Mouse (Mus musculus) embryonic facial prominence, embryonic 11.5 days (tissue): ENCODE measurements at regions not wholly inside any gene's neighbourhood (a gene's known extent, or its start where the extent isn't known, plus 50 kb on each side); places are given as distances from the start of the nearest gene placed in this dataset.
A peak's percentile ranks its signal among the peaks of the same experiment; 100 is the strongest.

Experiments
- ATAC-seq: fragments of 200-750 bp; cut with Nextera tagmentation; replicated peaks from 2 replicates; pipeline ENCODE4 v1.8.0; 2017; ENCODE audit warnings: low read depth; ENCODE audit not compliant: insufficient number of reproducible peaks, low FRiP score, low TSS enrichment
- DNase-seq: peaks from one replicate; pipeline ENCODE4 v3.0.0-alpha.2; 2015; ENCODE audit warnings: low spot score
- H3K27ac ChIP-seq: fragments of 300-500 bp; sonication (generic); replicated peaks from 2 replicates; pipeline ENCODE4 v1.5.1; 2014; ENCODE audit warnings: mild to moderate bottlenecking, low read depth, low read length, control low read depth
- H3K27me3 ChIP-seq: fragments of 300-500 bp; sonication (generic); 2 replicates; pipeline ENCODE4 v1.6.1; 2014; ENCODE audit warnings: mild to moderate bottlenecking, low read length, moderate library complexity, mixed read lengths; ENCODE audit not compliant: control insufficient read depth, insufficient read depth
- H3K36me3 ChIP-seq: fragments of 300-500 bp; sonication (generic); replicated peaks from 2 replicates; pipeline ENCODE4 v1.6.1; 2014; ENCODE audit warnings: low read depth, mild to moderate bottlenecking, low read length, moderate library complexity, mixed read lengths; ENCODE audit not compliant: control insufficient read depth, insufficient read depth
- H3K4me1 ChIP-seq: fragments of 300-500 bp; sonication (generic); 2 replicates; pipeline ENCODE4 v1.6.1; 2014; ENCODE audit warnings: low read length, mixed read lengths; ENCODE audit not compliant: control insufficient read depth, insufficient read depth
- H3K4me2 ChIP-seq: fragments of 300-500 bp; sonication (generic); 2 replicates; pipeline ENCODE4 v1.6.1; 2014; ENCODE audit warnings: low read depth, mild to moderate bottlenecking, control low read depth, low read length, moderate library complexity
- H3K4me3 ChIP-seq: fragments of 300-500 bp; sonication (generic); 2 replicates; pipeline ENCODE4 v1.5.1; 2014; ENCODE audit warnings: low read depth, low read length, control low read depth
- H3K9ac ChIP-seq: fragments of 300-500 bp; sonication (generic); replicated peaks from 2 replicates; pipeline ENCODE4 v1.6.1; 2014; ENCODE audit warnings: mild to moderate bottlenecking, control low read depth, low read length
- H3K9me3 ChIP-seq: fragments of 300-500 bp; sonication (generic); replicated peaks from 2 replicates; pipeline ENCODE4 v1.6.1; 2016; ENCODE audit warnings: mild to moderate bottlenecking, low read length, inconsistent platforms, mixed read lengths; ENCODE audit not compliant: control insufficient read depth
- WGBS: fragments of 180-500 bp; shearing (Covaris S2); extraction: QIAGEN DNeasy Blood & Tissue Kit; methylation state at CpG from one replicate; pipeline ENCODE4 v1.1.7; 2014; 5-methylcytosine and 5-hydroxymethylcytosine counted together

DNA sequence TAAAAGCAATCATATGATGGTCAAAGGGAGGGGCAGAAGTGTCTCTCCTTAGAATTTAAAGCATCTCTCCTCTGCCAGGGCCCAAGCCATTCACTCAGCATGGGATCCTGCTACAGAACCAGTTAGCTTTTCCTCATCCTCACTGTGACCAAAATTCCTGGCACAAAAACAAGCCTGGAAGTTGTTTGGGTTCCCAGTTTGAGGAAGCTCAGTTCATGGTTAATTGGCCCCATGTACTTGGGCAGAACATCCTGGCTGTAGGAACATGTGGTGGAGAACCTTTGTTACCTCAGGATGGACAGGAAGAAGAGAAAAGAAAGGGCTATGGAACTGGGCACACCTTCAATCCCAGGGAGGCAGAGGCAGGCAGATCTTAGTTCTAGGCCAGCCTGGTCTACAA lies 52.4 kb upstream of the Mfge8 start:
- no peak overlapping the region for H3K9ac ChIP-seq
- H3K36me3 ChIP-seq = no peaks in the 10 kb centered on the region
- no peak overlapping the region for H3K27ac ChIP-seq
- no peaks in the 10 kb centered on the region for H3K4me1 ChIP-seq
- H3K4me3 ChIP-seq = no peak overlapping the region
- ATAC-seq (no peak), DNase-seq (no peak)
- no peaks in the 10 kb centered on the region for H3K27me3 ChIP-seq
- H3K4me2 ChIP-seq = no peak overlapping the region
- no peaks in the 10 kb centered on the region for H3K9me3 ChIP-seq

DNA sequence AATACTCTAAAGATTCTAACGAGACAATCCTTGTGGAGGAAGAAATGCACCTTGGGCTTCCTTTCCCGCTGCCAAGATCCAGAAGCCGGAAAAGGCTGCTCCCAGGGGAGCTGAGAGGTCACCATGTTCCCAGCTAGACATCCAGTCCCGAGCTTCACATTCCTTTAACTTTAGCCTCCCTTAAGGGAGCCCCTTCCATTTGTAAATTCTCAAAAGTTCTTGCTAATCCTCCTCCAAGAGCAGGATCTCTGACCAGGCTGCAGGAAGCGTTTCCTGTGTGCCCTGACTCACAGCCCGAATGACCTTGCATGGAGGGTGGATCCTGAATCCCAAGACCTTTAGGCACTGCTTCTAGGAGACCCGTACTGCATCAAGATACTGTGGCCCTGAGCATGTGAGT lies 53.5 kb upstream of the Mfge8 start:
- H3K4me2 ChIP-seq = no peak overlapping the region
- H3K27ac ChIP-seq = no peak overlapping the region
- H3K4me1 ChIP-seq = no peaks in the 10 kb centered on the region
- DNase-seq (no peak), ATAC-seq (no peak)
- no peaks in the 10 kb centered on the region for H3K9me3 ChIP-seq
- no peaks in the 10 kb centered on the region for H3K27me3 ChIP-seq
- 47% methylated on average over 7 of the region's 7 CpGs for whole genome bisulfite sequencing
- no peak overlapping the region for H3K9ac ChIP-seq
- no peak overlapping the region for H3K4me3 ChIP-seq
- H3K36me3 ChIP-seq = no peaks in the 10 kb centered on the region

DNA sequence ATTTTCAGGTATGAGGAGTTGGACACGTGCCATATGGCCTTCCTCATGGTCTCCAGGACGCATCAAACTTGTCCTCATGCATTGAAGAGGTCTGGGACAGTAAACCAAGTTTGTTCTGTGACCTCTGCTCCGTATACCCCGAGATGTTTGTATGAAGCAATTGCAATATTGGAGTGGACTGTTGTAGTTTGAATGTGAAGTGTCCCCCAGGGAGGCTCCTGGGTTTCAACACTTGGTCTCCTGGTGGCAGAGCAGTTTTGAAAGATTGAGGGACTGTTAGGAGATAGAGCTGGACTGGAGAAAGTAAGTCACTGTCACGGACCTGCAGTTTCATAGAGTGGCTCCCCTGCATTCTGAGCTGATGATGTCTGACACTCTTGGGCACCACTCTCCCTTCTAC lies 54.6 kb upstream of the Mfge8 start:
- H3K4me1 ChIP-seq = no peaks in the 10 kb centered on the region
- no peak overlapping the region for H3K4me2 ChIP-seq
- no peaks in the 10 kb centered on the region for H3K36me3 ChIP-seq
- H3K9me3 ChIP-seq = no peaks in the 10 kb centered on the region
- no peaks in the 10 kb centered on the region for H3K27me3 ChIP-seq
- 84% methylated on average over 5 of the region's 5 CpGs for WGBS
- no peak overlapping the region for H3K27ac ChIP-seq
- H3K9ac ChIP-seq = no peak overlapping the region
- no peak for DNase-seq
- ATAC-seq = no peak
- H3K4me3 ChIP-seq = no peak overlapping the region

DNA sequence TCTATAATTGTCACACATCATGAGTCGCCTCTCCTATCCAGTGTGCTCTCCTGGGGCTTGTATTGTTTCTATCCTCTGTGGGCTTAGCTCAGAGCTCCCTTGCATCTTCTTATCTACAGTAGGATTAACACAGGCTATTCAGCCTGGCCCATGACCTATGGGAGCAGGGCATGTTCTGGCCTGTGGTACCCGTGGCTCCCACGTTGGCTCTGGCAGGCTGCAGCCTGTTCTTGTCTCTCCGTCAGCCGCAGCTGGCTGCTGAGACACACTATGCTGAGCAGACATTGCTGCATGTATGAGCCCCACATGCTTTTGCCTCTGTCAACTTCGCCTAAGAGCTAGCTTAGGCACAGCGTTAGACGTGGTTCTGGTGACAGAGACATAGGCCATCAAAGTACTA lies 58.3 kb upstream of the Mfge8 start:
- H3K4me1 ChIP-seq = no peaks in the 10 kb centered on the region; the same call in 1 of the 2 replicates
- no peak for ATAC-seq
- H3K4me3 ChIP-seq = no peak overlapping the region
- DNase-seq = no peak
- no peak overlapping the region for H3K27ac ChIP-seq
- H3K36me3 ChIP-seq = no peaks in the 10 kb centered on the region
- H3K4me2 ChIP-seq = no peak overlapping the region
- no peaks in the 10 kb centered on the region for H3K27me3 ChIP-seq
- H3K9me3 ChIP-seq = no peaks in the 10 kb centered on the region
- WGBS = 62% methylated on average over 8 of the region's 8 CpGs
- H3K9ac ChIP-seq = no peak overlapping the region

DNA sequence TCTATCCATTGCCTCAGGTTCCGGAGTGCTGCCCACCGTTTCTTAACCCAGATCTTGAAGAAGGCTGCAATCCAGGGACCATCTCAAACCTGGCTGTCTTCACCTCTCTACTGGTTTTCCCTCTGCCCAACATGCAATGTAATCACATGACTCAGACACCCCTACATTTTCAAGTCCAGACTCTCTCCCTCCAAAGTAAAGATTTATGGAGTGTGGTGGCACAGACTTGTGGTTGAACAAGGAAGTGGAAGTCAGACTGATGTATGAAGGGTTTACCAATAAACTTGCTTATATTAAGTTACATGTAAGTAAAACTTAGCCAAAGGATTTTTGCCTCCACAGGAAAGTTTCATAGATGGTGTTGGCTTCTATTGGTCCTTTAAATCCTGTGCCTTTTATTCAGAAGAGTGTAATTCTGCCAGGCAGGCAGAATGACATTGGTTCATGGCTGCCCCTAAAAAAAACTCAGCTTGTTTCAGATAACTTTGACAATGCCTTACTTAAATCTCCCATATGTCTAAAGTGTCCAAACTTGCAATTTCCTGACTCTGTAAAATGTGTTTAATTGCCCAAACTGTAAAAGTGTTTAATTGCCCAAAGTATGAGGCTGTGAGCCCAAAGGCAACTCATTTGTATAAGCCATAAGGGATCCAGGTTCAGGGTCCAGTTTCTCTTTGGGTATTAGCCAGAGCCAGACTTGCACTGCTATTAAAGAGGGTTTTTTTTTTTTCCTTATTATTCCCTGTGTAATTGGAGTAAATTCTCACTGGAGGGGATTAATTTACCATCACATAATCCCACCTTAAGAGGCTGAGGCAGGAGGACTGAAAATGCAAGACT lies 61.7 kb upstream of the Mfge8 start:
- no peaks in the 10 kb centered on the region for H3K36me3 ChIP-seq
- no peaks in the 10 kb centered on the region for H3K27me3 ChIP-seq
- H3K9ac ChIP-seq = no peak overlapping the region
- no peak overlapping the region for H3K4me2 ChIP-seq
- no peak overlapping the region for H3K4me3 ChIP-seq
- DNase-seq (no peak), ATAC-seq (no peak)
- WGBS = 86% methylated on average over 2 of the region's 2 CpGs
- no peaks in the 10 kb centered on the region; the same call in 1 of the 2 replicates for H3K4me1 ChIP-seq
- H3K27ac ChIP-seq = no peak overlapping the region
- H3K9me3 ChIP-seq = no peaks in the 10 kb centered on the region

DNA sequence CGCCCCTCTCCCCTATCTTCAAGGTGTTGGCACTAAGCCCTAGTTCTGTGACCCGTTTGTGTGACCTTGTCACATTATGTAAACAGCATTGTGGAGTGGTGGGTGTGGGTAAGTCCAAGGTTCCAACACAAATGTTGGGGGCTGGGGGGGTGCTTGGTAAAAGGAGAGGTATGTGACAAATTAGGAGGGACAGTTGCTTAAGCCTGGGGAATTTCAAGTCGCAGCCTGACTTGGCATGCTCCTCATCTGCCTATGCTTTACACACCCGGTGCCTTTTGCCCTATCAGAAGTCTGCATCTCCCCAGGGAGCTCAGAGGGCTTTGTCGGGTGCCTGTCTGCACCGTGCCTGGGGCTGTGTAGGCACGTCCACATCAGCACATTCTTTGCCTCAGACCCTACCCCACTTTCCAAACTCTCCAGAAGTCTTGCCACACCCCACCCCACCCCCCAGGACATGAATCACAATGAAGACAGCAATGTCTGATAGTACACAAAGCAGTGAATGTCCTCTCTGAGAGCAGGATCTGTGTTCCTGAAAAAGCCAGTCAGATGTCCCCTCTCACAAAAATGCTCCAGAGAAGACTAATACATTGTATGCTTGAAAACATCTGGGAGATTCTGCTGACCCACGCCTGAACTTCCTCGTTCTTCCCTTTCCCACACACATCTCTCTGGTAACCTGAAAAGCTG lies 61.6 kb upstream of the Abhd2 start:
- no peaks in the 10 kb centered on the region for H3K9me3 ChIP-seq
- H3K36me3 ChIP-seq = no peaks in the 10 kb centered on the region
- no peak overlapping the region for H3K4me2 ChIP-seq
- no peak overlapping the region for H3K4me3 ChIP-seq
- DNase-seq (peak; percentile 55), ATAC-seq (peak; percentile 62; the same call in 1 of the 2 replicates)
- H3K27me3 ChIP-seq = no peaks in the 10 kb centered on the region
- 15% methylated on average over 9 of the region's 9 CpGs for WGBS
- H3K4me1 ChIP-seq = no peaks in the 10 kb centered on the region; the same call in 1 of the 2 replicates
- no peak overlapping the region for H3K9ac ChIP-seq
- H3K27ac ChIP-seq = no peak overlapping the region

DNA sequence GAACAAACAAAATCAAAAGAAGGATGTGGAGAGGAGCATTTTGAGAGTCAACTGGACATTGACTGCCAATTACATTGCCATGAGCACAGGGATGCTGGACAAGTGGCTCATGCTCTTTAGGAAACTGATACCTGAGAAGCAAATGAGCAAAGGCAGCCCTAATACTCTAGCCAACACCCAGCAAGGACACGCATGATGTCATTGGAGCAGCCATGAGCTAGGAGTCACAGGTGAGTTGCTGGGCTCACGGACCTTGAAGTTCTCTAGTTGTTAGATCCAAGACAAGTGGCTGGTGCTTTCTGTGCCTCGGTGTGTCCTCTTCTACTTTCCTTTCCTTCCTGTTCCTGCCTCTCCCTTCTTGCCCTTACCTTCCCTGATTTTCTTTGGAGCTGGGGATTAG lies 60.8 kb upstream of the Abhd2 start:
- no peaks in the 10 kb centered on the region for H3K36me3 ChIP-seq
- no peak overlapping the region for H3K27ac ChIP-seq
- DNase-seq = no peak
- H3K4me3 ChIP-seq = no peak overlapping the region
- no peak overlapping the region for H3K4me2 ChIP-seq
- no peaks in the 10 kb centered on the region; the same call in 1 of the 2 replicates for H3K4me1 ChIP-seq
- no peaks in the 10 kb centered on the region for H3K9me3 ChIP-seq
- ATAC-seq = no peak
- no peaks in the 10 kb centered on the region for H3K27me3 ChIP-seq
- H3K9ac ChIP-seq = no peak overlapping the region
- 83% methylated on average over 3 of the region's 3 CpGs for WGBS

DNA sequence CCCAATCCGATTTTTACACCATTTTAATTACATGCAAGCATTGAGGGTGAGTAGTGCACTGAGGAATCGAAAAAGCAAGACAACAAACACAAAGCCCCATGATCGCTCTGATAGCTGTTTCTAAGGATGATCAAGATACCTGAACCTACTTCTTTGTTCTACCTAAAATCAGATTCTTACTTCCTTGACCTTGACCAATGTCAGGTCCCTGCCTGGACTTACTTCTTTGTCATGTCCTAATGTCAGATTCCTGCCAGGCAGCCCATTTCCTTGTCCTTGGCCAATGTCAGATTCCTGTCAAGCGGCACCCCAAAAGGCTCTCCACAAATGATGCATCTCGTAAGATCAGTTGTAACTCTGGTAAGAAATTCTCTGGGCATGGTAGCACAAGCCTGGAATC lies 58.0 kb upstream of the Abhd2 start:
- Histone ChIP-seq H3K4me2 (no peak overlapping the region), H3K27me3 (no peaks in the 10 kb centered on the region), H3K27ac (no peak overlapping the region), H3K36me3 (no peaks in the 10 kb centered on the region), H3K9me3 (no peaks in the 10 kb centered on the region), H3K9ac (no peak overlapping the region), H3K4me3 (no peak overlapping the region), H3K4me1 (no peaks in the 10 kb centered on the region; the same call in 1 of the 2 replicates)
- ATAC-seq (no peak), DNase-seq (no peak)
- 87% methylated on average over 5 of the region's 5 CpGs for whole genome bisulfite sequencing
